Mouse (Mus musculus) midbrain, embryonic 12.5 days (tissue): ENCODE results near the gene Asf1b. TPM values are rescaled to one million over a fixed set of nuclear protein-coding genes. Genes with fewer than 3 reads are reported as not detected.

Experiments
- ATAC-seq: fragments of 200-750 bp; cut with Nextera tagmentation; 2 replicates; pipeline ENCODE4 v1.8.0; 2017; ENCODE audit warnings: low read depth, moderate TSS enrichment, moderate library complexity; ENCODE audit not compliant: low FRiP score
- H3K27ac ChIP-seq: fragments of 300-500 bp; sonication (generic); replicated peaks from 2 replicates; pipeline ENCODE4 v1.5.1; 2016; ENCODE audit warnings: mild to moderate bottlenecking
- H3K27me3 ChIP-seq: fragments of 300-500 bp; sonication (generic); 2 replicates; pipeline ENCODE4 v1.6.1; 2016; ENCODE audit warnings: mild to moderate bottlenecking
- H3K36me3 ChIP-seq: fragments of 300-500 bp; sonication (generic); 2 replicates; pipeline ENCODE4 v1.6.1; 2016
- H3K4me1 ChIP-seq: fragments of 300-500 bp; sonication (generic); 2 replicates; pipeline ENCODE4 v1.6.1; 2016
- H3K4me2 ChIP-seq: fragments of 300-500 bp; sonication (generic); replicated peaks from 2 replicates; pipeline ENCODE4 v1.6.1; 2016; ENCODE audit warnings: mild to moderate bottlenecking, moderate library complexity
- H3K4me3 ChIP-seq: fragments of 300-500 bp; sonication (generic); 2 replicates; pipeline ENCODE4 v1.5.1; 2016; ENCODE audit warnings: mild to moderate bottlenecking
- H3K9ac ChIP-seq: fragments of 300-500 bp; sonication (generic); replicated peaks from 2 replicates; pipeline ENCODE4 v1.6.1; 2016; ENCODE audit warnings: mild to moderate bottlenecking, moderate library complexity
- H3K9me3 ChIP-seq: fragments of 300-500 bp; sonication (generic); 2 replicates; pipeline ENCODE4 v1.6.1; 2016; ENCODE audit warnings: mild to moderate bottlenecking
- WGBS: fragments of 180-500 bp; shearing (Covaris S2); methylation state at CpG from one replicate; pipeline ENCODE4 v1.1.7; 2016; 5-methylcytosine and 5-hydroxymethylcytosine counted together
- polyA plus RNA-seq: library from polyadenylated mRNA; unstranded; fragments of >200 nt; fragmentation: Nextera tagmentation; extraction: Ambion mirVana; gene quantifications from 2 replicates; pipeline ENCODE4 v1.2.1, GENCODE M21; 2016

Gene Asf1b
- polyA plus RNA-seq, 1 experiment from 2014 or later: 62.8 TPM

DNA sequence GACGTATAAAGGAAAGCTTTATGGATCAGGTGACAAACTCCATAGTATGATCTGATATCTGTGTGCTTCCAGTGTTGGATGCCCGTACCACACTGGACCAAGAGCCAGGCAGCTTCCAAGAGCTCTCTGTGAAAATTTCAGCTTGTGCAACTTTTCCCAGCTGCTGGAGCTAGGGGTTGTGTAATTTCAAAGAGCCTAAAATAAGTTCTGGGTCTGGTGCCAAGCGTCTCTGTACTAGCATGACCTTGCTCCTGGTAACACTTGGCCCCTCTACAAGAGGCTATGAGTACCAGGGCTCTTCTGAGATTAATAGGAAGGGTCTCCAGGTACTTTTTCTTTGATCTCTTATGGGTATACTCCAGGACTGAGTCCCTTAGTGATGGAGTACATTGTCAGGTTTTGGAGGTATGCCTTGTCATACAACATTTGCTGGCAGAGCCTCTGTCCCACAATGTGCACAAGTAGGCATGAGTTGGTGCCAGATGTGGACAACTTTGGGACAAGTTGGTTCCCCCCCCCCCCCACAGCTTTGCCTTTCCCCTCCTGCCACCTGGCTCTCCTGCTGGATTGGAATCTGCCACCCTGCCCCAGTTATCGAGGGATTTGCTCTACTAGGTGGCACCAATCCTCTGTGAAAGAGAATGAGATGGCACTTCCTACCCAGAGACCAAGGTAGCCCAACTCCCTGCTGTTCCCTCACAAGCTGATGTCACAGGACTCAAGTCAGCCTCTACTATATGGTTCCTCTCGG lies 8.9 kb downstream of the Asf1b start:
- H3K27me3 ChIP-seq: no peaks in the 10 kb centered on the region
- H3K4me3 ChIP-seq: no peak overlapping the region
- peaks cover 31% of the 10 kb centered on the region for H3K36me3 ChIP-seq
- WGBS: 94% methylated on average over 5 of the region's 5 CpGs
- H3K9ac ChIP-seq: no peak overlapping the region
- no peak overlapping the region for H3K27ac ChIP-seq
- no peaks in the 10 kb centered on the region for H3K9me3 ChIP-seq
- H3K4me2 ChIP-seq: no peak overlapping the region
- H3K4me1 ChIP-seq: no peaks in the 10 kb centered on the region
- ATAC-seq: no peak

DNA sequence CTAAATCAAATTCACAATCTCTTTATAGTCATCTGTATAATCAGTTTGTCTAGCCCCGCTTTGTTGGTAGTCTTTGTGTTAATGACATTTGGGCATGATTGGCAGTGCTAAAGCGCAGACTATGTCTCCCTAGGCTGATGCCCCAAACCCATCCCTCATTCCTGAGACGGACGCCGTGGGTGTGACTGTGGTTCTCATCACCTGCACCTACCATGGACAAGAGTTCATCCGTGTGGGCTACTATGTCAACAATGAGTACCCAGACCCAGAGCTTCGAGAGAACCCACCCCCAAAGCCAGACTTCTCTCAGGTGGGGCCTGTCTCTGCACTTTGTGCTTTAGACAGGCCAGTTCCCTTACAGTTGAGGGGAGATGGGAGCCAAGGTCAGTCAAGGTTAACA lies 12.4 kb downstream of the Asf1b start:
- 98% methylated on average over 7 of the region's 7 CpGs for WGBS
- no peaks in the 10 kb centered on the region for H3K9me3 ChIP-seq
- H3K9ac ChIP-seq: no peak overlapping the region
- H3K27ac ChIP-seq: no peak overlapping the region
- H3K4me2 ChIP-seq: no peak overlapping the region
- peaks cover 6% of the 10 kb centered on the region; the same call in 1 of the 2 replicates for H3K4me1 ChIP-seq
- no peak for ATAC-seq
- H3K4me3 ChIP-seq: no peak overlapping the region
- H3K27me3 ChIP-seq: no peaks in the 10 kb centered on the region
- H3K36me3 ChIP-seq: peaks cover 37% of the 10 kb centered on the region

DNA sequence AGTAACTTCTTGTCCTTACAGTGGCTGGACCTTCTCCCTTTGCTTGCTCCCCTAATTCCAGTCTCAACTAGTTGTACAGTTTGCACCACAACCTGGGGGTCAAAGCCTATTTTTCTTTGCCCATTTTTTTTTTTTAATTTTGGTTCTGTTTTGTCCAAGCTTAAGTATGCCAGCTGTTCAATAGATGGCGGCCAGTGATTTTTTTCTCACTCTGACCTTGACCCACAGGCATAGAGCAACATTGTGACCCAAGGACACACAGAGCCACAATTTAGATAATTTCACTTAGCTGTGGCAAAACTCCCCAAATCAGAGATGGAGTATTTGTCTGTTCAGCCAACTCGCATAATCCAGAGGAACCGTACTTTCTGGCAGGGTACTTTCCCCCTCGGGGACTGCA lies 15.8 kb downstream of the Asf1b start:
- Histone ChIP-seq H3K4me2 (no peak overlapping the region), H3K36me3 (peaks cover 30% of the 10 kb centered on the region), H3K27ac (no peak overlapping the region), H3K9me3 (no peaks in the 10 kb centered on the region), H3K9ac (no peak overlapping the region), H3K4me3 (no peak overlapping the region), H3K27me3 (no peaks in the 10 kb centered on the region), H3K4me1 (peaks cover 22% of the 10 kb centered on the region)
- ATAC-seq: no peak
- WGBS: 85% methylated on average over 4 of the region's 4 CpGs

DNA sequence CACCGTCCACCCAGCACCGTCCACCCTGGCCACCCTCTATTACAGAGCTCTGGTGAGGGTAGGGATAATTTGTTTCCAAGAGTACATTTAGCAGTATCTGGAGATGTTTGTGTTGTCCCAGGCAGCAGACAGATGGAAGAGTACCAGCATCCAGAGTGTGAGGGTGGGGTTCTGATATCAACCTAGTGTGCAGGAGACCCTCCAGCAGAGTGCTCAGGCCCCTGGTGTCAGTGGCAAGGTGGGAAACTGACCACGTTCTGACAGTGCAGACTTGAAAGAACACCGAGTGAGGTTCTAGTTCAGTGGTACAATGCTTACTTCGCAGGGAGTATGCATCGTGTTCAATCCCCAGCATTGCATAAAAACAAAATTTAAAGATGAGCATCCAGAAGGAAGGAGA lies 16.4 kb downstream of the Asf1b start:
- H3K4me1 ChIP-seq: peaks cover 22% of the 10 kb centered on the region
- H3K27me3 ChIP-seq: no peaks in the 10 kb centered on the region
- peak overlapping the region; percentile 95; the same call in 1 of the 2 replicates for H3K4me3 ChIP-seq
- no peaks in the 10 kb centered on the region for H3K9me3 ChIP-seq
- H3K4me2 ChIP-seq: peak overlapping the region; percentile 80
- H3K27ac ChIP-seq: 0 out of 2 replicates have a peak overlapping the region, but pooled peaks have one; percentile 90
- 0 out of 2 replicates have a peak overlapping the region, but pooled peaks have one; percentile 86 for H3K9ac ChIP-seq
- H3K36me3 ChIP-seq: peaks cover 29% of the 10 kb centered on the region
- WGBS: 71% methylated on average over 6 of the region's 6 CpGs
- ATAC-seq: no peak

DNA sequence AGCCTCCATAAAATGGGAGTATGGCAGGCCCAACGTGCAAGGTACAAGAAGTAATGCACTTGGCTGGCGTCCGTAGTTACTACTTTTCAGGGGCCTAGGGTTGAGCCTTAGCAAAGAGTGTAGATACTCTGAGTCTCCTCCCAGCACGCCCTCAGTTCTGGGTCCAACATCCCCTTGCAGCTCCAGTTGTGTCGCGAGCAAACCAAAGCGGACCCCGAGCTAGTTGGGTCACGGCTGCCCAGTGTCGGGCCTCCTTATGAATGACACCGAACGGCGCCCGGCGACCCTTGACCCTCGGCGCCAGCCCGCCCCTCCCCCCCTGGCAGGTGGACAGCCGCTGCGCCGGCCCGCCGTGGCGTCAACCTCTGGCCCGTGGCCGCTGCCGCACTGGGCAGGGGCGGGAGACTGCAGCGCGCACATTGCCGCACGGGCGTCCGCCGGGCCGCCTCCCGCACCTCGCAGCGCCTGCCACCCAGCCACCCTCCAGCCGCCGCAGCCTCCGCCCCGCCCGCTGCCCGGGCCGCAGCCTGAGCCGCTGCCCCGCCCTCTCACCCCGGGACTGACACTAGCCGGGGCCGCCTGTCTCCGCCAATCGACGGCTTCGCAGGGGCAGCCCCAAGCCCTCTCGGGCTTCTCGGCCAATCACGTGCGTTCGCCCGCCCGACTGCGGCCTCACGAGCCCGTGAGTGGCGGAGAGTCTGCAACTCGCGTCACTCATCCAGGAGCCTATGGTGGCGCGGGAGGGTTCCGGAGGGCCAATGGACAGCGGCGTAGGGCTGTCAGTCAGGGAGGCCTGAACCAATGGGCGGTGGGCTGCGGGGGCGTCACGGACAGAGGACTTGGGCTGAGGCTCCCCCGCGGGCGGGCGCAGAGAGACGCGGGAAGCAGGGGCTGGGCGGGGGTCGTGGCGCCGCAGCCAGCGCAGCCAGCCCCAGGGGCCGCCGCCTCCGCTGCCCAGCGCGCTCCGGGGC lies 17.1 kb downstream of the Asf1b start, which contains the start of gene Prkaca:
Gene Prkaca, plus strand, starts transcription at position 844 of the 971 bp plus-strand sequence.
- peak within 1 kb of the TSS; percentile 87 for H3K9ac ChIP-seq
- peaks cover 22% of the 10 kb centered on the region for H3K36me3 ChIP-seq
- H3K4me1 ChIP-seq: peaks cover 29% of the 10 kb centered on the region
- H3K4me2 ChIP-seq: peak within 1 kb of the TSS; percentile 98
- peak within 1 kb of the TSS; percentile 90 for H3K27ac ChIP-seq
- H3K27me3 ChIP-seq: no peaks in the 10 kb centered on the region
- peak; percentile 100 for ATAC-seq
- peak within 1 kb of the TSS; percentile 95 for H3K4me3 ChIP-seq
- under 1% methylated on average over 63 of the region's 94 CpGs for WGBS
- no peaks in the 10 kb centered on the region for H3K9me3 ChIP-seq

DNA sequence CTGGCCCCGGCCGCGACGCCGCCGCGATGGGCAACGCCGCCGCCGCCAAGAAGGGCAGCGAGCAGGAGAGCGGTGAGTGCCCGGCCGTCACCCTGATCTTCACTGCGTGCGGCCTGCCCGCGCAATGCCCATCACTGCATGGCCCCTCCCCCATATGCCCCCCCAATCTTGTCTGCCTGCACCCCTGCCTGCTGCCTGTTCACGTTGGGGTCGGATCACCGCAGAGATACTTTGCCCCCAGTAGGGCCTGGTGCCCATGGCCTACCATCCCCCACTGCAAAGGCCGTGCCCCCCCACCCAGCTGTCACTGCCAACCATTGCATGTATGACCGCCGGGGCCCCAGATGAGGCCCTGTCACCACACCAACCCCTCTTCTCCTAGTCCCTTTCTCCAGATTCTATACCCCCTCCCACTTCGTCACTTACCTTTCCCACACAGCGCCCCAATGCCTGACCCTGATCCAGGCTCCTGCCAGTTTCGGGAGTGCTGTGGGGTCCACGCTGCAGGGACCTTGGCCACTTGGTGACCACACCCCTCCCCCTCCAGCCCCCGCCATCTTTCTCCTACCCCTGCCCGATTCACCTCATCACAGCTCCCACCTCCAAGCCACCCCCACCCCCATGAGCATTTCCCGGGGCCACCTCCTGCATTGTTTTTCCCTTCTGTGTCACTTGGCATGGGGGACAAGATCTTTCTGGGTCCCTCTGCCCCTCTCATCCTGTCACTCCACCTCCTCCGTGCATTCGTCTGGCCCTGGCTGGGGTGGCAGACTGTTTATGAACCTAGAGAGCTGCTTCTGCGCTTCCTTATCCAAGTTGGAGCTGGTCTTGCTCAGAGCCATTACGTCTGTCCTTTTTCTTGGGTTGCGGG lies 18.1 kb downstream of the Asf1b start:
- 3% methylated on average over 37 of the region's 37 CpGs for WGBS
- Histone ChIP-seq H3K4me2 (peak overlapping the region; percentile 98), H3K9ac (peak overlapping the region; percentile 87), H3K4me1 (peaks cover 37% of the 10 kb centered on the region), H3K27ac (peak overlapping the region; percentile 77), H3K27me3 (no peaks in the 10 kb centered on the region), H3K36me3 (peaks cover 12% of the 10 kb centered on the region), H3K9me3 (no peaks in the 10 kb centered on the region), H3K4me3 (peak overlapping the region; percentile 95)
- no peak; the same call in none of the 2 replicates for ATAC-seq

DNA sequence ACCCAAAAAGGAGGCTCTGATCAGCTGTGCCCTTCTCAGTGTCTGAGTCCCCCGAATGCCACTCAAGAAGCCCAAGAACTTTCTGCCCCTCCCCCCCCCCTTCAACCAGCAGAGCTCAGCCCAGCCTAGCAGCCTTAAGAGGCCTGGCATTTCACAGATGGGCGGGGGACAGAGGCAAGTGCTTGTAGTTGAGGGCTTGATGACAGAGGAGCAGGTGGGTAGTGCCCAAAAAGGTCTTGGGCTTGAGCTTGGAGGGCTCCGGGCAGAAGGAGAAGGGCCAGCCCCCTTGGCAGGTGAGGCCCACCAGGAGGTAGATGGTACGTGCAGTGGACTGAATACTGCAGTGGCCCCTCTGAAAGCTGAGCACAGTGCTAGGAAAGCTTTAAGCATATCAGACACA lies 19.2 kb downstream of the Asf1b start:
- Histone ChIP-seq H3K27ac (no peak overlapping the region), H3K4me1 (peaks cover 37% of the 10 kb centered on the region), H3K27me3 (no peaks in the 10 kb centered on the region), H3K4me3 (peak overlapping the region; percentile 9; the same call in 1 of the 2 replicates), H3K9ac (peak overlapping the region; percentile 37; the same call in 1 of the 2 replicates), H3K9me3 (no peaks in the 10 kb centered on the region), H3K36me3 (peaks cover 3% of the 10 kb centered on the region), H3K4me2 (peak overlapping the region; percentile 98; the same call in 1 of the 2 replicates)
- no peak for ATAC-seq
- WGBS: 80% methylated on average over 4 of the region's 4 CpGs

DNA sequence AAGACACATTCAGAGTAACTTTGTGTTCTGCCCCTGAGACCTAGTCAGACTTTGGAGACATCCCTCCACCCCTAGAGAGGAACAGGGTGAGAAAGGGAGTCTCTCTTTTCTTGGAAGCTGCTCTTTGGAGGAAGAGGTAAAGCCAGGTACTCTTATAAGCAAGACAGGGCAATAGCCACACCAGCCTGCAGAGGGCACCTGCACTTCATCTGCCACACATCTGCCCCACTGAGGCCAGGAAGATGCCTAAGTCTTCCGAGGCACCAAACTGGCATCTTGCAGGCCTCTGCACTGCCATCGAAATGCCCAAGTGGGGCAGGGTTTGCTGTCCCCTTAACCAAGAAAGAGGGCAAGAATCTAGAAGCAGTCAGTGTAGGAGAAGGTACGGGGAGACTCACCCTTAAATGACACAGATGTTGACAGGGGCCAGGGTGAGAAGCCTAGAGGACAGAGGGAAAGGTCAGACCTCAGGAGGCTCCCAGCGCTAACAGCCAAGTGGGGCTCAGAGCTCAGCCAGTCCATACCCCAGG lies 20.9 kb downstream of the Asf1b start:
- Histone ChIP-seq H3K36me3 (peaks cover 13% of the 10 kb centered on the region), H3K27me3 (no peaks in the 10 kb centered on the region), H3K4me2 (no peak overlapping the region), H3K4me1 (peaks cover 37% of the 10 kb centered on the region), H3K4me3 (no peak overlapping the region), H3K27ac (no peak overlapping the region), H3K9me3 (no peaks in the 10 kb centered on the region), H3K9ac (no peak overlapping the region)
- no peak for ATAC-seq
- 85% methylated on average over 4 of the region's 4 CpGs for WGBS

DNA sequence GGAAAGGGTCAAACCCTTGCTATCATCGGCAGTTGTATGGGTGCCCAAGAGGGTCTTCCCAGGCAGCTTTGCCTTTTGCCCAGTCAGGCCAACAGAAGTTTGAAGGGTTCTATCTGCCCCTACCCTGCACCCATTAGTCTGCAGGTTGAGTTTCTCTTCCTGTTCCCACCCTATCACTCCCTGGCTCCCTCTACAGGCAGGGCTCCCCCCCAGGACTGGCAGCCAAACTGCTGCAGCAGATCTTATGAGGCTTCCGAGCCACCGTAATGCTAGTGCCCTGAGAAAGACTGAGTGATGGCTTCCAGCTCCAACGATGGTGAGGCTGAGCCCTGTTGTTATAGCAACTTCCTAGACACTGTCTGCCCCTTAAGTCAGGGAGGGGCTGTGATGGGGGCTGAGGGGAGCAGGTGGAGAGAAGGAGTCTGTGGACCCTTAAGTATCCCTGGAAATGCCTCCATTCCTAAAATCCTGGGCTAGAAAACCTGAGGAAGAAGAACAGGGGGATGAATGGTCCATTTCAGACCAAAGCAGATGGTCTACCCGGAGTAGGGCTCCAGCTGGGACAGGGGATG lies 21.6 kb downstream of the Asf1b start:
- Histone ChIP-seq H3K27me3 (no peaks in the 10 kb centered on the region), H3K36me3 (peaks cover 20% of the 10 kb centered on the region), H3K4me3 (no peak overlapping the region), H3K9me3 (no peaks in the 10 kb centered on the region), H3K4me1 (peaks cover 34% of the 10 kb centered on the region), H3K4me2 (no peak overlapping the region), H3K27ac (no peak overlapping the region), H3K9ac (0 out of 2 replicates have a peak overlapping the region, but pooled peaks have one; percentile 6)
- WGBS: 87% methylated on average over 5 of the region's 5 CpGs
- no peak for ATAC-seq

DNA sequence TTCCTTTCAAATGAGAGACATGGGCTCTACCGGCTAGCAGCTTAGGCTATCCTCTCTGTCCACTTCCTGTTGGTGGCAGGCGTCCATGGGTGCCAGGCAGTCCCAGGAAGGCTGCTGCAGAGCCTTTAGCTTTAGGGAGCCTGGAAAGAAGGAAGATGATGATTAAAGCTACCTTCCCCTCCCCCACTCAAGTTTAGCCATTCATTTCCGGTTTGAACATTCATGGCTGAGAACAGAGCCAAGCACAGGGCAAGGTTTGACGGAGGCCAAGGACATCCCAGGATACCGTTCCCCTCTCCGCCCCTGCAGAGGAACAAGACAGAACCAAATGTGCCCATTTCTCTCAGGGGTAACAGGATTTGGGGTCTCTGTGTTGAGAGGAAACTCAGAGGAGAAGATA lies 22.3 kb downstream of the Asf1b start:
- no peak for ATAC-seq
- 76% methylated on average over 6 of the region's 6 CpGs for WGBS
- no peak overlapping the region for H3K9ac ChIP-seq

More for the DNA sequence above, 22.3 kb downstream of the Asf1b start:
- Histone ChIP-seq H3K4me3 (no peak overlapping the region), H3K9me3 (no peaks in the 10 kb centered on the region), H3K27ac (0 out of 2 replicates have a peak overlapping the region, but pooled peaks have one; percentile 11), H3K4me2 (no peak overlapping the region), H3K27me3 (no peaks in the 10 kb centered on the region), H3K36me3 (peaks cover 28% of the 10 kb centered on the region), H3K4me1 (peaks cover 31% of the 10 kb centered on the region)
